Mouse (Mus musculus) lung, postnatal 0 days (tissue): ENCODE measurements at regions not wholly inside any gene's neighbourhood (a gene's known extent, or its start where the extent isn't known, plus 50 kb on each side); places are given as distances from the start of the nearest gene placed in this dataset.

Experiments
- CTCF ChIP-seq: IDR thresholded peaks from 2 replicates; pipeline ENCODE4 v1.5.1; 2016; ENCODE audit warnings: antibody characterized with exemption, mild to moderate bottlenecking
- EP300 ChIP-seq: IDR thresholded peaks from 2 replicates; pipeline ENCODE4 v1.6.1; 2016; ENCODE audit warnings: antibody characterized with exemption, mild to moderate bottlenecking, control low read depth

DNA sequence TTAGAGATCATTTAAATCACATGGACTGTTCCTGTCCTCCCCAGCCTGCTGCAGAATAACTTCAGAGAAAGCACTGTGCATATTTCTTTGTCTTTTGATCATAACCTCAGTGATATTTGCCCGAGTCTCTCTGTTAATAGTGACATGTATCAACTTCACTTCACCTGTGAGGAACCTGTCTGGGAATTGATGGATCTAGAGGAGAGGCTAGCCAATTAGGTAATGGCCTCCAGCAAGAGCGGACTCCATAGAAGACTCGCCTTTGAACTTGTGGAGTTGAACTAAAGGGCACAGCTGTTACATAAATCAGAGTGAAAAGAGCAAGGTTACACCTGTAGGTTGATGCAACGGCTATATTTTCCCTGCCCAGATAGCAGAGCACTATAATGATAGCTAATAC, 409.8 kb upstream of the Cdh6 start:
- TF ChIP-seq CTCF (no peak), EP300 (no peak)
